Mouse (Mus musculus) hindbrain, embryonic 16.5 days (tissue): ENCODE measurements around the gene Adamts9. TPM values are rescaled to one million over a fixed set of nuclear protein-coding genes. Genes with fewer than 3 reads are reported as not detected.
A peak's percentile ranks its signal among the peaks of the same experiment; 100 is the strongest.

Experiments used
- ATAC-seq: fragments of 200-750 bp; cut with Nextera tagmentation; 2 replicates; pipeline ENCODE4 v1.8.0; 2017; ENCODE audit warnings: moderate TSS enrichment, moderate library complexity
- H3K27ac ChIP-seq: fragments of 300-500 bp; sonication (generic); 2 replicates; pipeline ENCODE4 v1.5.1; 2014; ENCODE audit warnings: low read depth, mild to moderate bottlenecking, control low read depth, low read length, moderate library complexity
- H3K27me3 ChIP-seq: fragments of 300-500 bp; sonication (generic); replicated peaks from 2 replicates; pipeline ENCODE4 v1.6.1; 2014; ENCODE audit warnings: low read length; ENCODE audit not compliant: control insufficient read depth, insufficient read depth
- H3K36me3 ChIP-seq: fragments of 300-500 bp; sonication (generic); 2 replicates; pipeline ENCODE4 v1.6.1; 2014; ENCODE audit warnings: mild to moderate bottlenecking, low read length, moderate library complexity, mixed read lengths; ENCODE audit not compliant: control insufficient read depth, insufficient read depth
- H3K4me1 ChIP-seq: fragments of 300-500 bp; sonication (generic); 2 replicates; pipeline ENCODE4 v1.6.1; 2014; ENCODE audit warnings: low read depth, low read length; ENCODE audit not compliant: control insufficient read depth, insufficient read depth
- H3K4me2 ChIP-seq: fragments of 300-500 bp; sonication (generic); 2 replicates; pipeline ENCODE4 v1.6.1; 2014; ENCODE audit warnings: mild to moderate bottlenecking, low read length, control low read depth, moderate library complexity
- H3K4me3 ChIP-seq: fragments of 300-500 bp; sonication (generic); 2 replicates; pipeline ENCODE4 v1.5.1; 2014; ENCODE audit warnings: mild to moderate bottlenecking, low read length, control low read depth, moderate library complexity
- H3K9ac ChIP-seq: fragments of 300-500 bp; sonication (generic); 2 replicates; pipeline ENCODE4 v1.6.1; 2014; ENCODE audit warnings: low read depth, mild to moderate bottlenecking, control low read depth, low read length, moderate library complexity
- H3K9me3 ChIP-seq: fragments of 300-500 bp; sonication (generic); 2 replicates; pipeline ENCODE4 v1.6.1; 2014; ENCODE audit warnings: mild to moderate bottlenecking, low read length, moderate library complexity; ENCODE audit not compliant: control insufficient read depth
- WGBS: fragments of 180-500 bp; shearing (Covaris S2); extraction: QIAGEN DNeasy Blood & Tissue Kit; methylation state at CpG from one replicate; pipeline ENCODE4 v1.1.7; 2014; 5-methylcytosine and 5-hydroxymethylcytosine counted together
- polyA plus RNA-seq: library from polyadenylated mRNA; unstranded; fragments of >200 nt; fragmentation: Nextera tagmentation; extraction: Ambion mirVana; gene quantifications from 2 replicates; pipeline ENCODE4 v1.2.1, GENCODE M21; 2015

Gene Adamts9
- polyA plus RNA-seq, 1 experiment from 2014 or later = 1.9 TPM

DNA sequence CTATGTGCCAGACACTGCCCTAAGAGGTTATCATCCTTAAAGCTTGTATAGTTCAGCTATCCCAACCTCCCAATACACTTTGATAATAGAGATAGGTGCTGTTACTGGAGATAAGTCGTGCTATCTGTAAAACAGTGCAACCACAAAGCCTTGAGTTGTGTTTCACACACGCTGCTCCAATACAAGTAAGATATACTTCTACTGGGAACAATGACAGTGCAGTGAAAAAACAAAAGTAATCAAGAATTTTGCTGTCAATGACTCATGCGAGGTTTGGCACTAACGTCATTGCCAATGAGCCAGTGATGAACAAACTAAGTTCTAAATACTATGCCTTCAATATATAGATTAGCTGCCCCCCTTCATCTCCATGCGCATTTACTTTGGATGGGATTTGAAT is 116.7 kb downstream of the Adamts9 start:
- WGBS = 91% methylated on average over 5 of the region's 5 CpGs
- Histone ChIP-seq H3K27me3 (no peaks in the 10 kb centered on the region), H3K9ac (no peak overlapping the region), H3K9me3 (no peaks in the 10 kb centered on the region), H3K4me3 (no peak overlapping the region), H3K36me3 (no peaks in the 10 kb centered on the region), H3K4me1 (peaks cover 2% of the 10 kb centered on the region), H3K27ac (no peak overlapping the region), H3K4me2 (no peak overlapping the region)
- ATAC-seq = no peak

DNA sequence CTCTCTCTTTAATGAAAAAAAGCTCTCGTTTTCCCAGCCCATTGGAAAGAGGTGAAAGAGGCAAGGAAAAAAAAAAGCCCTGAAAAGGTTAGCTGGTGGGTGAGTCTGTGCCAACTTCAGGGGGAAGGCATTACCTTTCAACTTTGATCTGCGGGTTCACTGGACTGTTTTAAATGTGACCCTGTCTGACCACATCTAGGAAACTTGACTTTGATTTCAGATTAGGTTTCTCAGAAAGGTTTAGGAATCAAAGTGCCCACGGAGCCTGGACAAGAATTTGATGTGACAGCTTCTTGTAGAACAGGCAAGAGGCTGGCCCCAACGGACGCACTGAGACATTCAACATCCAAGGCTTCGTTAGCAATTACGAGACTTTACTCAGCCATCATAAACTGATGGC is 119.3 kb downstream of the Adamts9 start:
- Histone ChIP-seq H3K27me3 (no peaks in the 10 kb centered on the region), H3K4me1 (no peaks in the 10 kb centered on the region; the same call in 1 of the 2 replicates), H3K4me2 (no peak overlapping the region), H3K36me3 (no peaks in the 10 kb centered on the region), H3K9me3 (no peaks in the 10 kb centered on the region), H3K4me3 (no peak overlapping the region), H3K9ac (no peak overlapping the region), H3K27ac (no peak overlapping the region)
- 69% methylated on average over 7 of the region's 7 CpGs for WGBS
- no peak for ATAC-seq

DNA sequence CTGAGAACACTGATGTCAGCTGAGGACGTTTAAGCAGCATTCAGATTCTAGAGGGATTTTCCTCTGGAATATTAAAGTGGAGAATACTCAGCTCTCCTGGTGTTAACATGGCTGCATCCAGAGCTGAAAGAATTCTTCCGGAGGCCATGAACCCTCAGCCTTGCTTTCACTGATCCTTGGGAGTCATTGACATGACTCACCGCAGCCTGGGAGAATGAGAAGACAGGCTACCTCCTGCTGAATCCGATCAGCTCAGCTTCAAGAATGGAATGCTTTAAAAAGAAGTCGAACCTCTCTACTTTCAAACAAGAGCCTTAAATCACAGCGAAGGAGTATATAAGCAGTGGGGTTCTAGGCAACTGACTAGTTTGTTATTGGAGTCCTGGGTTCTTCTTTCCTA is 121.3 kb downstream of the Adamts9 start:
- 32% methylated on average over 6 of the region's 6 CpGs for WGBS
- Histone ChIP-seq H3K9me3 (no peaks in the 10 kb centered on the region), H3K4me1 (no peaks in the 10 kb centered on the region; the same call in 1 of the 2 replicates), H3K4me3 (no peak overlapping the region), H3K4me2 (no peak overlapping the region), H3K9ac (no peak overlapping the region), H3K27me3 (no peaks in the 10 kb centered on the region), H3K27ac (no peak overlapping the region), H3K36me3 (no peaks in the 10 kb centered on the region)
- ATAC-seq = no peak

DNA sequence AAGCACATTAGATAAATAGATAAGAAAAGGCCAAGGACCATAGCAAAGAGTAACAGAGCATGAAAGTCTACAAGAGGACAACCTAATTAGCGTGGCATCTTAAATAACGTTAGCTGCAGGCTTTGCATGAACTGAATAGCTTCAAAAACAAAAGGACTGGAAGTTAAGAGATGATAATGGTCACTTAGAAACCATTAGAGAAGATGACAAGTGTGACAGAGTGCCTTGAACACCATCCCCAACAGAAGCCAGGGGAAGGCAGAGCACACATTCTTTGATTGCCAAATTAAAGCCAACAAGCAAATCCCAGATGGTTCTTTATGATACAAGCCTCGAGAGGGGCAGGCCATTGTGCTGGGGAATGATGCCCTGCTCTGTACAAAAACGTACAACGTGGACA is 121.7 kb downstream of the Adamts9 start:
- no peak for ATAC-seq
- Histone ChIP-seq H3K4me3 (no peak overlapping the region), H3K27me3 (no peaks in the 10 kb centered on the region), H3K4me1 (peaks cover under 1% of the 10 kb centered on the region; the same call in 1 of the 2 replicates), H3K4me2 (no peak overlapping the region), H3K36me3 (no peaks in the 10 kb centered on the region), H3K9me3 (no peaks in the 10 kb centered on the region), H3K27ac (no peak overlapping the region), H3K9ac (no peak overlapping the region)
- 11% methylated on average over 5 of the region's 5 CpGs for WGBS

DNA sequence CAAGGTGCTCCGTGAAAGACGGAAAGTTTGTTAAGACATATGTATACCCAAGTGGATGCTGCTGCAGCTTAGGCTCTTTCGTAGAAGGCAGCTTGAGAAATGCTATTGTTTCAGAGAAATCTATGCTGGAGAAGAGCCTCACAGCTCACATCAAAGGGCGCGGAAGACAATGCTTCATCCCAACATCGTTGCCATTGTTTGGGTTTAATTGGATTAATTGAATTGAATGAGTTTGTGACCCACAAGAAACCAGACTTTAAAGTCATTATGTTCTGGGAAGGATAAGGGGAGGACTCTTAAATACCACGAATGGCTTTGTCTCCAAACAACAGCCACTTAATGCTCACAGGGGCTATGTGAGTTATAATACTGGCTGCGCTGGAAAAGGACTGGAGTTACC is 125.6 kb downstream of the Adamts9 start:
- WGBS = 28% methylated on average over 8 of the region's 8 CpGs
- Histone ChIP-seq H3K4me1 (peaks cover 9% of the 10 kb centered on the region), H3K27ac (no peak overlapping the region), H3K4me3 (no peak overlapping the region), H3K27me3 (0 out of 2 replicates have a peak, but pooled peaks cover 3% of the 10 kb centered on the region), H3K4me2 (no peak overlapping the region), H3K9ac (no peak overlapping the region), H3K9me3 (no peaks in the 10 kb centered on the region), H3K36me3 (no peaks in the 10 kb centered on the region)
- no peak for ATAC-seq

DNA sequence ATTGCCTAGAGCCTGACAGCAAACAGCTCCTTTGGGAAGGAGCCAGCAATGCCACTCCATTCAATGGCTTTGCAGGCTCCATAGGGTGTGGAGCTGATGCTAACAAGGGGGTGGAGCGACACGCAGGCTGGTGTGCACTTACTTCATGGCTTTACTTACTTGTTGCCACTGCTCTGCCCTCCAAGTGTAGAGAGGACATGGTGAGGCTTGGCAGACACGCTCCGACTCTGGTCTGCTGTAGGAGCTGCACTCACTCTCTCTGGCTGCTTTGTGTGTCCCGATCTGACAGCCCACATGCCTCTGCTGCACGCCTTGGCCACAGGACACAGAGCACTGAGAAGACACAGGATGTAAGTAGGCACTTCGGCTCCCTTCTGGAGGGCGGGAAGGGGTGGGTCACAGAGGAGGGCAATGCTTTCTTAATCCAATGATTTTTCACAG is 127.0 kb downstream of the Adamts9 start, which contains the start of gene A730049H05Rik:
TSS of gene A730049H05Rik (plus strand) at position 168 of the 441 bp plus-strand sequence.
- peak; percentile 75 for ATAC-seq
- Histone ChIP-seq H3K9me3 (no peaks in the 10 kb centered on the region), H3K27me3 (0 out of 2 replicates have a peak, but pooled peaks cover 3% of the 10 kb centered on the region), H3K4me1 (peaks cover 9% of the 10 kb centered on the region), H3K36me3 (no peaks in the 10 kb centered on the region), H3K4me2 (peak within 1 kb of the TSS; percentile 48), H3K4me3 (no peak within 1 kb of the TSS), H3K9ac (peak within 1 kb of the TSS; percentile 24; the same call in 1 of the 2 replicates), H3K27ac (peak within 1 kb of the TSS; percentile 8; the same call in 1 of the 2 replicates)
- WGBS = 12% methylated on average over 8 of the region's 8 CpGs

DNA sequence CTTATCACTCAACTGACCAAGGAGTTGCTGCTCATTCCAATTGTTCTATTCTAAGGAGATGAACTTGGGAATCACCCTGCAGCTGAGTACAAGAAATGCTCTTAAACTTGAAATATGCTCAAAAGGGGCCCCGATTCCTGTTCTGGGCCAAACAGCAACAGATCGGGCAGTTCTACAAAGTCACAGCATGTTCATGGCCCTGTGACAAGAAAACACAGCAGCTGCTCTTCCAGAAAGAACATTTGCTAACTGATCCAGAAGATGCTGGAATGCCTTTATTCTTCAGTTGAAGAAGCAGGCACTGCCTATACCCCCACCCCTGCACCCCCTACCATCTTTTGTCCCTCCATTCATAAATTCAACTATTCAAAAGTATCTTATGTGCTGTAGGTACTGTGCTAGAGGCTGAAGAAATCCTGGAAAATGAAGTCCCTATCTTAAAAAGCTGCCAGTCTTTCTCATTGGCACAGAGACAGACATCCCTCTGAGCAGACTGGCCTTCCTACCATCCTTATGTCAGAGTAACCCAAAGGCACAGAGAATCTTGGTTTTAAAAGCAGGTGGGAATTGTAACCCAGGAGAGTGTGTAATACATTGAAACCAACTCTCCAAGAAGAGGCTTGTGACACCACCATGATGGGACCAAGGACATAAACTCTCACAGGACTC is 130.5 kb downstream of the Adamts9 start:
- WGBS = 62% methylated on average over 2 of the region's 2 CpGs

DNA sequence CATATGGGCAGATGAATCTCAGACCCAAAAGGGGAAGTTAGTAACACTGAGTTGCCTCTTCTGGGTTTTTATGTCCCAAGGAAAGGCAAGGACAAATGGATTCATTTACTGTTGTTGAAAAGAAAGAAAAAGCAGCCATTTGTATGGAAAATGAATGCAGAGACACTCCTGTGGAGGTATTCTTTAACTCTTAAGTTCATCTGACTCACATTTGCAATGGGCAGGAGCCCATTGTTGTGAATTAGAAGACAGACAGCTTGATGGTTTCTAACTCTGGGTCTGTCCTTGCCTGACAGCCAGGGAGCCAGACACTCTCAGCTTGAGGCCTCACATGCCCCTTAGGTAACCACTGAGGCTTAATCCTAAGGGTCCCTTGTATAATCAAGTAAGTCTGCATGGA is 131.7 kb downstream of the Adamts9 start:
- Histone ChIP-seq H3K4me1 (peaks cover 8% of the 10 kb centered on the region), H3K27ac (no peak overlapping the region), H3K4me3 (no peak overlapping the region), H3K9me3 (no peaks in the 10 kb centered on the region), H3K27me3 (0 out of 2 replicates have a peak, but pooled peaks cover 3% of the 10 kb centered on the region), H3K4me2 (no peak overlapping the region), H3K36me3 (no peaks in the 10 kb centered on the region), H3K9ac (no peak overlapping the region)
- ATAC-seq = no peak

More for the DNA sequence above, 130.5 kb downstream of the Adamts9 start:
- Histone ChIP-seq H3K4me1 (peaks cover 9% of the 10 kb centered on the region), H3K9me3 (no peaks in the 10 kb centered on the region), H3K27me3 (0 out of 2 replicates have a peak, but pooled peaks cover 3% of the 10 kb centered on the region), H3K36me3 (no peaks in the 10 kb centered on the region), H3K4me3 (no peak overlapping the region), H3K27ac (no peak overlapping the region), H3K9ac (no peak overlapping the region), H3K4me2 (no peak overlapping the region)
- ATAC-seq = 0 out of 2 replicates have a peak, but pooled peaks have one; percentile 40

DNA sequence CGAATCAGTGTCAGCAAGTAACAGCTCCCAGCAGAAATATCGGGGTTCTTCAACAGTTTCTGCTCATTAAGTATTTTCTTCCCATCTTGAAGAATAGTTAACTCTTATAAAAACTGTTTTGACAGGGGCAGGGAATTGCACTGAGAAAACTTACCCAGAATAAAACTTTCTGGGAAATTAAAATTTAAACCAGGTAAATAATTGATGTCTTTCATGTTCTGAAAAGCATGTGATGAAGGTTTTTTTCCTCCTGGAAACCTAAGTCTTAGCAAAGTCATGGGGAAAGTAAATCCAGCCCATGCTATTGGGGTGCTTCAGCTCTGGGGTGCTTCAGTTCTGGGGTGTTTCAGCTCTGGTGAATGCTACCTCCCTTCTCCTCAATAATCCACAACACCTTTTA is 132.7 kb downstream of the Adamts9 start:
- 94% methylated on average over 2 of the region's 2 CpGs for WGBS
- Histone ChIP-seq H3K9ac (no peak overlapping the region), H3K27me3 (0 out of 2 replicates have a peak, but pooled peaks cover 3% of the 10 kb centered on the region), H3K4me2 (no peak overlapping the region), H3K9me3 (no peaks in the 10 kb centered on the region), H3K4me3 (no peak overlapping the region), H3K27ac (no peak overlapping the region), H3K4me1 (no peaks in the 10 kb centered on the region), H3K36me3 (no peaks in the 10 kb centered on the region)
- ATAC-seq = no peak
